Mouse (Mus musculus) embryonic stem cell, embryonic (primary cell): ENCODE data around the gene Mfap4.

Experiments
- CTCF ChIA-PET, 4 experiments: fragments of 300-600 bp in 2 of 4; fragments of 350-600 bp in 2 of 4; sonication (Branson Sonifier 250); formaldehyde crosslinking; loops; one replicate each; lab custom pipeline; 2022; ENCODE audit warnings: inconsistent platforms in 2 of 4; lab: Charles Lee
- POLR2A ChIA-PET, 4 experiments: fragments of 300-600 bp in 2 of 4; fragments of 350-600 bp in 2 of 4; sonication (Branson Sonifier 250); formaldehyde crosslinking; loops; one replicate each; lab custom pipeline; 2022; ENCODE audit warnings: antibody characterized with exemption in 4 of 4, inconsistent platforms in 1 of 4; lab: Charles Lee

Mfap4 gene

DNA sequence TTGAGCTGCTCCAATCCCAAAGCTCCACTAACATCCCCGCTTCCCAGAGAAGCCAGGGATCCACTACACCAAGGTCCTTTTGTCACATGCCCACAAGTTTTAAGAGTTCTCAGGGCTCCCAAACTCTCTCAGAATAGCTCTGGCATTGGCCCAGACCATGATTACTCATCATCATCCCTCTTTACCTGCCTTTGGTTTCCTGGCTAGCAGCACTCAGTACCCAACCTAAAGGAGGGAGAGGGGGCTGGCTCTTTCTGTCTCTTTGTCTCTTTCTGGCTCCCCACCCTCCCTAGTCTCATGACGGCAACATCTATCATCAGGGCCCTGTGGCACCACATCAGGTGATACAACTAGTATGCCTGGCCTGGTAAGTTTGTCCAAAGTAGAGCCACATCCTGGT lies 47.6 kb downstream of the Mfap4 start:
- ChIA-PET CTCF (interaction anchor here in 1 of 4 experiments (0.7 kb wide), 1 partner anchor 116 kb away, joined by 3 read pairs; no protein-coding TSS in a partner anchor), POLR2A (interaction anchor here in 3 of 4 experiments (0.7 to 7.9 kb wide), 5 partner anchors 10 to 213 kb away, joined by 3 to 65 read pairs (median 4); no protein-coding TSS in a partner anchor)

DNA sequence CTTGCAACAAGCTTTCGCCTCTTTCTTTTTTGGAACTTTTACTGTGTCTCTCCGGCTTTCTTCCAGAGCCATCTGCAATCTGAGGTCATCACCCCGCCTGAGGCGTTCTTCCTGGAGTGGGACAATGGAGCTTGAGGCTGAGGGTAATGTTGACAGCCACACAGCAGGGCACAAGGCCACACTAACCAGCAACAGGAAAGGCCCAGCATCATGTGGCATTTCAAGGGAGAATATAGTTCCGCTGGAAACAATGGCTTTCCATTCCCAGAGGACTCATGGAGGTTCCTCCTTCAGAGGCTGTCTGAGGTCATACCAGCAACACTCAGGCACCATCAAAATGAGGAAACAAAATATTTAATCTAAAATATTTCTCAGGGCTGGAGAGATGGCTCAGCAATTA lies 48.3 kb downstream of the Mfap4 start:
- ChIA-PET POLR2A (interaction anchor here in 3 of 4 experiments (0.6 to 7.9 kb wide), 7 partner anchors 9 to 304 kb away, joined by 3 to 65 read pairs (median 5); no protein-coding TSS in a partner anchor), CTCF (interaction anchor here in 1 of 4 experiments (0.6 to 0.7 kb wide), 2 partner anchors 97 to 1752 kb away, joined by 3 to 4 read pairs; no protein-coding TSS in a partner anchor)

DNA sequence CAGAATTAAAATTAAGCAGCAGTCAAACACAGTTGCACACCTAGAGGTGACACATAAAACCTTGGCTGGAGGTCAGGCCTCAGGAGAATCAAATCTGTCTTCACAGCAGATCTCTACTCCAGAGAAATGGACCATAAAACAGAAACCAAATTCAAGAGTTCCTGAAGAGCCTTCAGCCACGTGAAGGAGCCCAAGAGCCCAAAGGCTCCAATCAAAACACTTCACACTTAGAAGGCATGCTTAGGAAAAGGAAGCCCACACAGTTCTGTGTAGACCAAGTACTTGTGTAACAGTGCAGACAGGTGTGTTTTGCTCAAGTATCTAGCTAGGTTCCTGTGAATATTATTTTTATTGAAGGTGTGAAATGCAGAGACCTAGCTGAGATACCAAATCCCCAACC lies 50.3 kb downstream of the Mfap4 start:
- ChIA-PET POLR2A (interaction anchor here (0.6 to 2.8 kb wide), 14 partner anchors 8 to 744 kb away, joined by 3 to 9 read pairs (median 3); no protein-coding TSS in a partner anchor), CTCF (no interaction called here)

DNA sequence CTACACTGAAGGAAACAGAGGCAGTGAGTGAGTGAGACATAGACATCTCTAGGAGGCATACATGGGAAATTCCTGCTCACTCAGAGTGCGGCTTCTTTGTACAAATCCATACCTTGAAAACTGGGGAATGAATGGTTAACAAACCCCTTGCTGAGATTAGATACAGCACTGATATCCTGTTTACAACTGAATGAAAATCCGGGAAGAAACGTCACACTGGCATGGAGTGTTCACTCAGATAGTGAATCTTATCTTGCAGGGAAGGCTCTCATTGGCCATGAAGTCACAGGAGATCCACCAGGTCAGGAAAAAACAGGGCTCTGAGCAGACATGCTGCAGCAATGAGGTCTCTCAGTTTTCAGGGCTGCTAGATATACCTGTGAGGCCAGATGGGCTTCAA lies 51.7 kb downstream of the Mfap4 start:
- CTCF ChIA-PET, result no interaction called here
- POLR2A ChIA-PET, result interaction anchor here in 2 of 4 experiments (1.0 to 1.6 kb wide), 7 partner anchors 10 to 125 kb away, joined by 3 to 4 read pairs (median 3); no protein-coding TSS in a partner anchor

DNA sequence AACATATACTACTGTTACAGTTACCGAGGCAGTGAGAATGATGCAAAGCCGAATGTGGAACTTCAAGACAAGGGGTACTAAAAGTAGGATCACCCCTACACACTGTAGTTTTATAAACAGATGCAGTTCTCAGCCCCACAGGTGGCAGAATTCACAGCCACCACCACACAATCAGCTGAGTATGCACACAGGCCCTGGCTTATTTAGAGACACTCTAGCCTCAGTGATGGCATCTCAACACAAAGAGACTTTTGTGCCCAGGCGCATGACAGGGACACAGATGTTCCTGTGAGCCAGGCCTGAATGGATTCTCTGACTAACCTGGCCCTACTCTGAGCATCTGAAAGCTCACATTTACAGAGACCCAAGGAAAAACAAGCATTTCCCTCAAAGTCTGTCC lies 52.1 kb downstream of the Mfap4 start:
- POLR2A ChIA-PET, result interaction anchor here in 2 of 4 experiments (1.0 to 2.5 kb wide), 7 partner anchors 9 to 47 kb away, joined by 3 to 9 read pairs (median 4); no protein-coding TSS in a partner anchor
- CTCF ChIA-PET, result no interaction called here
